Mouse (Mus musculus): Measurements from ENCODE around the gene Tnnt2. TPM values are rescaled to one million over a fixed set of nuclear protein-coding genes. Genes with fewer than 3 reads are reported as not detected.

Tnnt2 gene
- total and polyA plus RNA-seq, 2 experiments = 0.06 to 0.46 TPM

DNA sequence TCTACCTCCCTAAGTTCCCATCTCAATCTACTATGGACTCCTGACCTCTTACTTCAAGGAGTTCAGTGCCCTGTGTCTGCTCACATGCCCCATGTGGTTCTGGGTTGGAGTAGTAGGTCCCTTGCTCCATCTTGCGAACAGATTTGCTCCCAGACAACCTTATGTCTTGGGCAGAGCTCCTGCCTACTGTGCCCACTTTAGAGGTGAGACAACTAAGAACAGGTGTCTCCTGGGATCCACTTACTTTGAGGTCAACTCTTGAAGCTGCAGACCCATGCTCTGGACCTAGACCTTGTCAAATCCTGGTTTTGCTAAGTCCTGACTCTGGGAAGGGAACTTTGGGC, 19.2 kb downstream of the Tnnt2 start:
- 93% methylated on average over 1 of the region's 1 CpGs for WGBS
- H3K9ac ChIP-seq (ENCODE audit: low read depth, low read length) = no peak overlapping the region
- no peak for DNase-seq (ENCODE audit: extremely low read depth, low read depth, low spot score)

DNA sequence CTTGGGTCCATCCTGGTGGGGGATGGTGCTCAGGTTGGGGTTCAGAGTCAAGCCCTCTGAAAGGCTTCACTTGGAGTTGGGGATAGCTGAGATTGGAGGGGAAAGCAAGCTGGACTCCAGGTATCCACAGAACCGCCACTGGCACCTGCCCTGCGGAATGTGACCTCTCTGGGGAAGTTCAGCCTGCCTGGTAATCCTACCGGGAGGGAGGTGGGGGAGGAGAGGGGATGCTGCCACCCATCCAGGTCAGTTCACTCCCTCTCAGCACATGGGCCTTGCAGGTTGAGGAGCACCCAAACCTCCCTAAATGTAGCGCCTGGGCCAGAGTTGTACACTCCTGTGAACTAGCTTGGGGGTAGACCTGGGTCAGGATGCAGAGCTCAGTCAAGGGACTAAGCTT, 19.9 kb downstream of the Tnnt2 start:
- DNase-seq (ENCODE audit: extremely low read depth, low read depth, low spot score) = no peak

More for the DNA sequence above, 19.2 kb downstream of the Tnnt2 start:
- no peaks in the 10 kb centered on the region for H3K27me3 ChIP-seq (ENCODE audit: control insufficient read depth, insufficient read depth, low read length)
- no peak overlapping the region for H3K27ac ChIP-seq (replicated peaks; ENCODE audit: insufficient read depth, low read depth, low read length)
- H3K36me3 ChIP-seq (ENCODE audit: control insufficient read depth, insufficient read depth, low read length) = no peaks in the 10 kb centered on the region
- TF ChIP-seq POLR2A (IDR thresholded peaks at IDR 0.05; ENCODE audit: extremely low read depth, insufficient read depth, low read length) (no peak), CTCF (IDR thresholded peaks at IDR 0.05; ENCODE audit: low read depth, low read length) (no peak)
- H3K79me2 ChIP-seq (ENCODE audit: control insufficient read depth, insufficient read depth, low read length) = no peaks in the 10 kb centered on the region
- peaks cover 2% of the 10 kb centered on the region; the same call in 1 of the 2 replicates for H3K4me1 ChIP-seq (ENCODE audit: control insufficient read depth, insufficient read depth, low read length)
- no peak overlapping the region for H3K4me3 ChIP-seq (ENCODE audit: insufficient read depth, low read depth, low read length)

DNA sequence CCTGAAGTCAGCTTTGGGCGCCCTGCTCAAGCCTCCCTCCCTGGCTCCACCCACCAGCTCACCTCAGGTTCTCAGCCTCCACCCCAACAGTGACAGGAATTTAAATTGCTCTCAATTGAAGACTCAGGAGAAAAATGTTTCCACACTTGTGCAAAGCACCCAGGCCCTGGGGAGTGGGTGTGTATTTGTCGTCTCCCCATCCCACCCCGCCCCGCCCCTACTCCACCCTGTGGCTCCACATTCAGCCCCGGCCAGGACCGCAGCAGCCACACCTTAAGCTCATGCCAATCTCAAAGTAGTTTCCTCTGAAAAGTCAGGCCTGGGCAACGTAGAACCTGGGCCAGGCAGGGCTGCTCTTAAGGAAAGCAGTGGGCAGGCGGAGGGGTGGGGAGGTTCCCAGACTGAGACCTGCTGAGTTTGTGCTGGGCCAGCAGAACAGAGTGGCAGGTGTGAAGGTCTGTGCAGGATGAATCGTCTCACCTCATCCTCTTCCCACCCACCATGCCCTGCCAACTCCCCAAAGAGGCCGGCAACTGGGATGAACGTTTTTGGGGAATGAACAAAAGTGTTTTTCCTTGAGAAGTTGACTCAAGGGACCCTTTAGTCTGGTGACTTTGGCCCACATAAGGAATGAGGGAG, 21.1 kb downstream of the Tnnt2 start:
- Histone ChIP-seq H3K27me3 (ENCODE audit: control insufficient read depth, insufficient read depth, low read length) (no peaks in the 10 kb centered on the region), H3K4me1 (ENCODE audit: control insufficient read depth, insufficient read depth, low read length) (peaks cover 2% of the 10 kb centered on the region; the same call in 1 of the 2 replicates), H3K9ac (ENCODE audit: low read depth, low read length) (no peak overlapping the region), H3K4me3 (ENCODE audit: insufficient read depth, low read depth, low read length) (no peak overlapping the region), H3K36me3 (ENCODE audit: control insufficient read depth, insufficient read depth, low read length) (no peaks in the 10 kb centered on the region), H3K27ac (replicated peaks; ENCODE audit: insufficient read depth, low read depth, low read length) (no peak overlapping the region), H3K79me2 (ENCODE audit: control insufficient read depth, insufficient read depth, low read length) (no peaks in the 10 kb centered on the region)
- TF ChIP-seq POLR2A (IDR thresholded peaks at IDR 0.05; ENCODE audit: extremely low read depth, insufficient read depth, low read length) = no peak
- no peak for TF ChIP-seq CTCF (IDR thresholded peaks at IDR 0.05; ENCODE audit: low read depth, low read length)
- no peak for DNase-seq (ENCODE audit: extremely low read depth, low read depth, low spot score)
- 65% methylated on average over 11 of the region's 11 CpGs for WGBS

More for the DNA sequence above, 19.9 kb downstream of the Tnnt2 start:
- peaks cover 2% of the 10 kb centered on the region; the same call in 1 of the 2 replicates for H3K4me1 ChIP-seq (ENCODE audit: control insufficient read depth, insufficient read depth, low read length)
- H3K36me3 ChIP-seq (ENCODE audit: control insufficient read depth, insufficient read depth, low read length) = no peaks in the 10 kb centered on the region
- no peak overlapping the region for H3K9ac ChIP-seq (ENCODE audit: low read depth, low read length)
- TF ChIP-seq CTCF (IDR thresholded peaks at IDR 0.05; ENCODE audit: low read depth, low read length) (no peak), POLR2A (IDR thresholded peaks at IDR 0.05; ENCODE audit: extremely low read depth, insufficient read depth, low read length) (no peak)
- H3K79me2 ChIP-seq (ENCODE audit: control insufficient read depth, insufficient read depth, low read length) = no peaks in the 10 kb centered on the region
- WGBS = 67% methylated on average over 4 of the region's 4 CpGs
- H3K4me3 ChIP-seq (ENCODE audit: insufficient read depth, low read depth, low read length) = no peak overlapping the region
- H3K27me3 ChIP-seq (ENCODE audit: control insufficient read depth, insufficient read depth, low read length) = no peaks in the 10 kb centered on the region
- H3K27ac ChIP-seq (replicated peaks; ENCODE audit: insufficient read depth, low read depth, low read length) = no peak overlapping the region

DNA sequence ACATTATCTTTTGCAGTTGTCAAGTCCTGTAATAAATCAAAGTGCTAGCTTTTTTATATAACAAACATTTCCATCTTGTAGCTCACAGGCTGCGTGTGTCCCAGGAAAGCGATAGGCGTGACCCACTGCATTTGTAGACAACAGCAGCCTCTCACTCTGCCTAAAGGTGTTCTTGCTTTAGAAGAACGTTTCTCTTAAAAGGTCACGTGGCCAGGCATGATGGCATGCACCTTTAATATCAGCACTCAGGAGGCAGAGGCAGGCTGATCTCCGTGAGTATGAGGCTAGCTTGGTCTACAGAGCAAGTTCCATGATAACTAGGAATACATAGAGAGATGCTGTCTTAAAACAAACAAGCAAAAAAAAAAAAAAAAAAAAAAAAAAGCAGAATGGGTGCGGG, 22.4 kb downstream of the Tnnt2 start:
- TF ChIP-seq CTCF (IDR thresholded peaks at IDR 0.05; ENCODE audit: low read depth, low read length) (no peak), POLR2A (IDR thresholded peaks at IDR 0.05; ENCODE audit: extremely low read depth, insufficient read depth, low read length) (no peak)
- DNase-seq (ENCODE audit: extremely low read depth, low read depth, low spot score) = no peak
- Histone ChIP-seq H3K4me1 (ENCODE audit: control insufficient read depth, insufficient read depth, low read length) (no peaks in the 10 kb centered on the region), H3K27ac (replicated peaks; ENCODE audit: insufficient read depth, low read depth, low read length) (no peak overlapping the region), H3K79me2 (ENCODE audit: control insufficient read depth, insufficient read depth, low read length) (no peaks in the 10 kb centered on the region), H3K27me3 (ENCODE audit: control insufficient read depth, insufficient read depth, low read length) (no peaks in the 10 kb centered on the region), H3K9ac (ENCODE audit: low read depth, low read length) (no peak overlapping the region), H3K36me3 (ENCODE audit: control insufficient read depth, insufficient read depth, low read length) (no peaks in the 10 kb centered on the region), H3K4me3 (ENCODE audit: insufficient read depth, low read depth, low read length) (no peak overlapping the region)
- 91% methylated on average over 7 of the region's 7 CpGs for WGBS

DNA sequence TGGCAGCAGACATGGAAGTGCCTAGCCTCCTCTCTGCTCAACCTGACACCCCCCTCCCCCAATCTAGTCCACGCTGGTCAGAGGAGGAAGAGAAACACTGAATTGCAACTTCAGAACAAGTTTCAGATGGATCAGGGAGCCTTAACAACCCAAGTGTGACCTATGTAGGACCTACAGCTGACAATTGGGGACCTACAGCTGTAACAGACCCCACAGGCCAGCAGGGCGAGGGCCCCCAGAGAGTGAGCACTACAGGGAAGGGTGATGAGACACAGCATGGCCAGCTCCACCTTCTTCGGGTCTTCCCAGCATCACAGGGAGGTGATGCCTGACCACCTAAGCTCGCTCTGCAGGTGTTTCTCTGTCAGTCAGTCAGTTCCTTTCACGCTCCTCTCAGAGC, 24.9 kb downstream of the Tnnt2 start:
- 77% methylated on average over 5 of the region's 5 CpGs for WGBS
- TF ChIP-seq POLR2A (IDR thresholded peaks at IDR 0.05; ENCODE audit: extremely low read depth, insufficient read depth, low read length) = no peak
- no peak for TF ChIP-seq CTCF (IDR thresholded peaks at IDR 0.05; ENCODE audit: low read depth, low read length)
- H3K27ac ChIP-seq (replicated peaks; ENCODE audit: insufficient read depth, low read depth, low read length) = no peak overlapping the region
- H3K36me3 ChIP-seq (ENCODE audit: control insufficient read depth, insufficient read depth, low read length) = no peaks in the 10 kb centered on the region
- no peaks in the 10 kb centered on the region for H3K79me2 ChIP-seq (ENCODE audit: control insufficient read depth, insufficient read depth, low read length)
- H3K4me3 ChIP-seq (ENCODE audit: insufficient read depth, low read depth, low read length) = no peak overlapping the region
- H3K9ac ChIP-seq (ENCODE audit: low read depth, low read length) = no peak overlapping the region
- H3K4me1 ChIP-seq (ENCODE audit: control insufficient read depth, insufficient read depth, low read length) = no peaks in the 10 kb centered on the region
- DNase-seq (ENCODE audit: extremely low read depth, low read depth, low spot score) = no peak
- H3K27me3 ChIP-seq (ENCODE audit: control insufficient read depth, insufficient read depth, low read length) = no peaks in the 10 kb centered on the region

DNA sequence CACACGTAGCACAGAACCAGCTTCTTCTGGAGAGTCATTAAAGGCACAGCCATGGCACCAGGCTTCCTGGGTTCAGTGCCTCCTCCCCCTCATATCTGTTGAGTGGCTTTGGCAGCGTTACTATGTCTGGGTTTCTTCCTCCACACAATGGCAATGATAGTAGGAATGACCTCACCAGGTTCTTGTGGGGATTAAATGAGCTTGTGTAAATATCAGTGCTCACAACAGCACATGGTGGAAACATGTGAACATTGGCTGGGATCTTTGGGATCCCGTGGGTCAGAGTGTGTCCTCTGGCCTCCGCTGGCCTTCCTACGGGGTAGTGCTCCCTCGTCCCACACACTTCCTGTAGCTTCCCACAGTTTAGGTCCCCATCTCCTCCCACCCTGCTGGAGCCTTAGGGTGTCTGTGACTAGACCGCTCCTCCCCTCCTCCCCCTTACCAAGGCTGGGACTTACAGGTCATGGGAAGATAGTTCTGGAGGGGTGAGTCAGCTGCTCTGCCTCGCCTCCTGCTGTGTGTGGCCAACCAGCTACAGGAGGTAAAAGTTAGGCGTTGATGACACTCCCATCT, 25.9 kb downstream of the Tnnt2 start:
- WGBS = 48% methylated on average over 9 of the region's 9 CpGs
- Histone ChIP-seq H3K27ac (replicated peaks; ENCODE audit: insufficient read depth, low read depth, low read length) (no peak overlapping the region), H3K27me3 (ENCODE audit: control insufficient read depth, insufficient read depth, low read length) (no peaks in the 10 kb centered on the region), H3K9ac (ENCODE audit: low read depth, low read length) (no peak overlapping the region), H3K4me1 (ENCODE audit: control insufficient read depth, insufficient read depth, low read length) (no peaks in the 10 kb centered on the region), H3K79me2 (ENCODE audit: control insufficient read depth, insufficient read depth, low read length) (no peaks in the 10 kb centered on the region), H3K4me3 (ENCODE audit: insufficient read depth, low read depth, low read length) (no peak overlapping the region), H3K36me3 (ENCODE audit: control insufficient read depth, insufficient read depth, low read length) (no peaks in the 10 kb centered on the region)
- peak; percentile 14 for DNase-seq (ENCODE audit: extremely low read depth, low read depth, low spot score)
- TF ChIP-seq POLR2A (IDR thresholded peaks at IDR 0.05; ENCODE audit: extremely low read depth, insufficient read depth, low read length) (no peak), CTCF (IDR thresholded peaks at IDR 0.05; ENCODE audit: low read depth, low read length) (no peak)
